Mouse (Mus musculus) olfactory bulb, adult 2 months (tissue): ENCODE data around the gene Lck.

Experiments used
- CTCF ChIP-seq: fragments of 200-500 bp; IDR thresholded peaks from 2 replicates; pipeline ENCODE4 v1.5.1; 2012; ENCODE audit warnings: low read depth, mild to moderate bottlenecking, low read length, moderate library complexity; ENCODE audit not compliant: insufficient read depth
- POLR2A ChIP-seq: fragments of 200-500 bp; IDR thresholded peaks from 2 replicates; pipeline ENCODE4 v1.6.1; 2012; ENCODE audit warnings: mild to moderate bottlenecking, low read depth, low read length, moderate library complexity; ENCODE audit not compliant: insufficient read depth

GRCm38 (mm10) chr4:129573093-129573370, 409 bp downstream of the Lck start:
- TF ChIP-seq CTCF (no peak), POLR2A (no peak)
